Mouse (Mus musculus) midbrain, embryonic 11.5 days (tissue): ENCODE measurements around the gene Ergic2. TPM values are rescaled to one million over a fixed set of nuclear protein-coding genes. Genes with fewer than 3 reads are reported as not detected.
"Not testable (repeated sequence)": the region's sequence is repeated elsewhere in the genome, so short reads cannot be mapped to it uniquely, and the experiment has no call there.

ENCODE experiments used
- ATAC-seq: fragments of 200-750 bp; cut with Nextera tagmentation; 2 replicates; pipeline ENCODE4 v1.8.0; 2017; ENCODE audit warnings: moderate TSS enrichment, moderate library complexity; ENCODE audit not compliant: low FRiP score
- DNase-seq: peaks from one replicate; pipeline ENCODE4 v3.0.0; 2015; ENCODE audit warnings: low spot score; ENCODE audit errors: missing footprints
- H3K27ac ChIP-seq: fragments of 300-500 bp; sonication (generic); 2 replicates; pipeline ENCODE4 v1.5.1; 2014; ENCODE audit warnings: low read depth, low read length
- H3K27me3 ChIP-seq: fragments of 300-500 bp; sonication (generic); 2 replicates; pipeline ENCODE4 v1.6.1; 2014; ENCODE audit warnings: mild to moderate bottlenecking, low read length, moderate library complexity, mixed read lengths; ENCODE audit not compliant: control insufficient read depth, insufficient read depth
- H3K36me3 ChIP-seq: fragments of 300-500 bp; sonication (generic); 2 replicates; pipeline ENCODE4 v1.6.1; 2014; ENCODE audit warnings: mild to moderate bottlenecking, low read length, moderate library complexity, mixed read lengths; ENCODE audit not compliant: control insufficient read depth, insufficient read depth
- H3K4me1 ChIP-seq: fragments of 300-500 bp; sonication (generic); 2 replicates; pipeline ENCODE4 v1.6.1; 2014; ENCODE audit warnings: low read length; ENCODE audit not compliant: control insufficient read depth, insufficient read depth
- H3K4me2 ChIP-seq: fragments of 300-500 bp; sonication (generic); 2 replicates; pipeline ENCODE4 v1.6.1; 2014; ENCODE audit warnings: mild to moderate bottlenecking, moderate library complexity
- H3K4me3 ChIP-seq: fragments of 300-500 bp; sonication (generic); 2 replicates; pipeline ENCODE4 v1.5.1; 2014; ENCODE audit warnings: low read depth, low read length
- H3K9ac ChIP-seq: fragments of 300-500 bp; sonication (generic); 2 replicates; pipeline ENCODE4 v1.6.1; 2014; ENCODE audit warnings: low read length
- H3K9me3 ChIP-seq: fragments of 300-500 bp; sonication (generic); 2 replicates; pipeline ENCODE4 v1.6.1; 2016; ENCODE audit warnings: low read length; ENCODE audit not compliant: control insufficient read depth
- WGBS: fragments of 180-500 bp; shearing (Covaris S2); extraction: QIAGEN DNeasy Blood & Tissue Kit; methylation state at CpG from one replicate; pipeline ENCODE4 v1.1.7; 2014; 5-methylcytosine and 5-hydroxymethylcytosine counted together
- polyA plus RNA-seq: library from polyadenylated mRNA; unstranded; fragments of >200 nt; fragmentation: Nextera tagmentation; extraction: Ambion mirVana; gene quantifications from 2 replicates; pipeline ENCODE4 v1.2.1, GENCODE M21; 2014

The Ergic2 gene
- polyA plus RNA-seq, 1 experiment from 2014 or later: 209 TPM

DNA sequence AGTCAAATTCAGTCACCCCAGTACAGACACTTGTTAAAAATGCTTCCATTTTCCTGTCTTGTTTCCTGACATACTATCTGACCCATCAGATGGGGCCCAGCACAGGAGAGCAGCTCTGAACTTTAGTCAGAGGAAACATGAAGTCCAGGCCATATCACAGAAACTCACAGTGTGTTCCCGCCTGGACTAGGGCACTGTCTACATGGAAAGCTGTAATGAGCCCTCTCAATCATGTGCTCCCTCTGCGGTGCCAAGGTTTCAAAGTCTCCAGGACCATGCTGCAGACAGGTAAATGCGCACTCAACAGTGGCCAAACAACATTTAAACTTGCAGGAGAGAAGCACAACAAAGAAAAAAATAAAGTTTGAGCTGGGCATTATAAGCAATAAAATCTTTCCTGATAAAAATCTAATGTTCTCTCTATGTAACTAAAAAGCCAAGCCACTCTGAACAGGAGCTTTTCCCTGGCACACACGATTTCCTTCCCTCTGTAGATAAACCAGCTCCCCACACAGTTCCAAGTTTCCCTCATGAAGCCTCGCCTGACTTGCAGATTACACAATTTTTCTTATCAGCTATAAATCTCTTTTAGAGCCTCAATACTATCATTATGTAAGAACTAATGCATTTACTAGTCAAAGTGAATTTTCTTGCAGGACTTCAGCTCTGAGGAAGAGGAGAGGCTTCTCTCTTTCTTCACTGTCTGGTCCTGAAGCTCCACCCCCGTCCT is 18.0 kb downstream of the Ergic2 start:
- H3K27ac ChIP-seq: no peak overlapping the region
- no peak for DNase-seq
- no peak overlapping the region for H3K4me2 ChIP-seq
- H3K36me3 ChIP-seq: 0 out of 2 replicates have a peak, but pooled peaks cover 6% of the 10 kb centered on the region
- H3K27me3 ChIP-seq: no peaks in the 10 kb centered on the region
- WGBS: 93% methylated on average over 6 of the region's 6 CpGs
- no peak overlapping the region for H3K4me3 ChIP-seq
- H3K9me3 ChIP-seq: no peaks in the 10 kb centered on the region
- no peak for ATAC-seq
- H3K9ac ChIP-seq: no peak overlapping the region
- no peaks in the 10 kb centered on the region for H3K4me1 ChIP-seq

DNA sequence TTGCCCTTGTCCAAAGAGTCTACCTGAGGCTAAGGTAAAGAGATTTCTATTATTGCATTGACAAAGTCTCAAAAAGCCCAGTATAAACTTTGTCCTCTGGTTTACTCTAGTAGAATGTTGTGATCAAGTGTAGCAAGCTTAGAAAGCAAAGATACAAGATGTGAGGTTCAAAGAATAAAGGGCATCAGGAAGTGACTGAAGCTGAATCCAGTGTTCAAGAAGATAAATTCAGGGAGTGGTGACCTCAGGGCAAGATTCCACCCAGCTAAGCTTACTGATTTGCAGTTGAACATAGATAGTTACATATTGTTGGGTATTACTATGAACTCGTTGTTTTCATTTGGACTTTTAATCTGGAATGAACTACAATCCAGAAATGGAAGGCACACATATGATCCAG is 26.5 kb downstream of the Ergic2 start:
- Histone ChIP-seq H3K9ac (no peak overlapping the region), H3K27ac (no peak overlapping the region), H3K9me3 (no peaks in the 10 kb centered on the region), H3K4me3 (no peak overlapping the region), H3K4me1 (no peaks in the 10 kb centered on the region), H3K4me2 (no peak overlapping the region), H3K27me3 (no peaks in the 10 kb centered on the region), H3K36me3 (peaks cover 6% of the 10 kb centered on the region)
- DNase-seq: no peak
- ATAC-seq: no peak
- 89% methylated on average over 1 of the region's 1 CpGs for WGBS

GRCm38 (mm10) chr6:148172904-148173303 is 39.3 kb downstream of the Ergic2 start:
- H3K27me3 ChIP-seq: no peaks in the 10 kb centered on the region
- no peak for ATAC-seq
- no peak for DNase-seq
- H3K27ac ChIP-seq: no peak overlapping the region
- no peaks in the 10 kb centered on the region for H3K36me3 ChIP-seq
- no peak overlapping the region for H3K9ac ChIP-seq
- 94% methylated on average over 3 of the region's 3 CpGs for WGBS
- no peaks in the 10 kb centered on the region for H3K9me3 ChIP-seq
- no peak overlapping the region for H3K4me3 ChIP-seq
- no peaks in the 10 kb centered on the region for H3K4me1 ChIP-seq
- no peak overlapping the region for H3K4me2 ChIP-seq

DNA sequence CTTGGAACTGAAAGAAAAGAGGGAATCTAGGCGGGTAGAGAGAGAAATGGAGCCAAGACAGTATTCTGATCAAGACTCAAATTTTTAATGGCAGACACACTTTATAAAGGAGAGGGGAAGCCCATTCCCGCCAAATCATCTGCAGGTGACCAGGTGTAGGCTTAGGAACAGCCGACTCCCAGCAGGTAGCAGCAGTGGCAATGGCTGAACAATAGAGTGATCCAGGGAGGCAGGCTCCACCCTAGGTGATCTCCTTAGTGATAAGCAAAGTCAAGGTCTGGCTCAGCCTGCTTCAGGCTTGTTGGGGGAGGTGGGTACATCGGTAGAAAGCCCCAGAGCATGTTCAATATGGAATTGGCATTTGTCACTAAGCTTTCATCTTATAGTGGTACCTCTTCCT is 59.9 kb downstream of the Ergic2 start:
- not testable (repeated sequence) for DNase-seq, H3K9ac ChIP-seq, H3K4me1 ChIP-seq, H3K9me3 ChIP-seq, H3K27me3 ChIP-seq, H3K36me3 ChIP-seq, H3K4me3 ChIP-seq, H3K27ac ChIP-seq, ATAC-seq, H3K4me2 ChIP-seq
- WGBS: 59% methylated on average over 4 of the region's 4 CpGs

DNA sequence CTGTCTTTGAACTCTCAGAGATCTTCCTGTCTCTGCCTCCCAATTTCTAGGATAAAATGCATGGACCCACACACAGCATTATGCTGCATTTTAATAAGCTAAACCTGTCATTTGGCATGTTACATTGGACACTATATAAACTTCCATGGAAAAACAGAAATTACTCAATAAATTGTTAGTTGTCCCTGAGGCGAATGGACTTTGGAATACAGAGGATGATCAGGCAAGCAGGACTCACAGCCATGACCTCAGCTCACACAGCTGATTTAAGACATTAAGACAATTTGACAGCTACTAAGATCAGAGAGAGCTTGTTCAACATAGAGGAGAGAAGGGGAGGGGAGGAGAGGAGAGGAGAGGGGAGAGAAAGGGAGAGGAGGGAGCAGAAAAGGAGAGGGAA is 69.8 kb downstream of the Ergic2 start:
- Histone ChIP-seq H3K27me3 (no peaks in the 10 kb centered on the region), H3K9me3 (no peaks in the 10 kb centered on the region), H3K4me3 (no peak overlapping the region), H3K4me2 (no peak overlapping the region), H3K36me3 (no peaks in the 10 kb centered on the region), H3K9ac (no peak overlapping the region), H3K27ac (no peak overlapping the region), H3K4me1 (no peaks in the 10 kb centered on the region)
- DNase-seq (no peak), ATAC-seq (no peak)
- WGBS: 95% methylated on average over 1 of the region's 1 CpGs

DNA sequence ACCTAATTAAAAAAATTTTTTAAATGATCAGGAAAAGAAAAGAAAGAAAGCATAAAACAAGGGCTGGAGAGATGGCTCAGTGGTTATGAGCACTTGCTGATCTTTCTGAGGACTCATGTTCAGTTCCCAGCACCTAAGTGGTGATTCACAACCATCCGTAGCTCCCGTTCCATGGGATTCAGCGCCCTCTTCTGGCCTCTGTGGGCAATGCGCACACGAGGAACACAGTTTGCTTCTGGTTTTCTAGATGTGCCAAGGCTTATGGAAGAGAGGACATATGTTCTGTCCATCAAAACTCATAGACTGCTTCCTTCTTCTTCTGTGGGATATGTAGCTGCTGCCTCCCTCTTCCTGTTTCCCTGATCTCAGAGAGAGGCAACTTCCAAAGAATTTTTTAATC is 70.3 kb downstream of the Ergic2 start:
- Histone ChIP-seq H3K9me3 (no peaks in the 10 kb centered on the region), H3K36me3 (no peaks in the 10 kb centered on the region), H3K4me2 (no peak overlapping the region), H3K9ac (no peak overlapping the region), H3K4me1 (no peaks in the 10 kb centered on the region), H3K27me3 (no peaks in the 10 kb centered on the region), H3K4me3 (no peak overlapping the region), H3K27ac (no peak overlapping the region)
- DNase-seq (no peak), ATAC-seq (no peak)
- WGBS: 84% methylated on average over 5 of the region's 5 CpGs

DNA sequence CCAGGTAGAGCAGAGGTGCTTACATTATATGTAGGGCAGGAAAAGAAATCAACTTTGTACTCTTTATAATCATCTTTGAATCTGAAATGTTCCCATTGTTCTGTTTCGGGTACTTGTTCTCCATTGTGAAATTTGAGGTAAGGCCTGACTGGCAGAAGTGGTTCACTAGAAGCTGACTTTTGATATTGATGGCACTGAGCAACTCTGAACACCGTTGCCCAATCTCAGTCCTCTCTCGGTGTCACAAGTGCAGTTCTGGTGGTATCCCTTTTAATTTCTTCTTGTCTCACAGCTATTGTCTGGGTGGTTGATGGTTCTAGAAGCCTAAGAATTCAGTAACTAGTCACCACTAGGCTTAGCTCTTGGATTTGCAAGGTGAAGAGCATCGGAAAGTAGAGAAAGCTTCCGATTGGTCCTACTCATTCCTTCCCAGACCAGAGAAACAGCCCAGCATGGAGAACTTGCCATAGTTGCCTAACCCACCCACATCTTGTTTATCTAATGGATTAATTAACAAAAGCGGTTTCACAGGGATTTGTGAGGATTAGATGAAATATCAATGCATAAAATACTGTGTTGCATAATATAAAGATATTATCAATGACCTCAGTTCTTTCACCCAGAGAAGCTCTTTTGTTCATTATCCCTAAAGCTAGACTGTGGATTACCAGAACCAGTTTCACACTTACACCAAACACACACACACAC is 72.7 kb downstream of the Ergic2 start:
- H3K9me3 ChIP-seq: no peaks in the 10 kb centered on the region
- H3K9ac ChIP-seq: no peak overlapping the region
- H3K36me3 ChIP-seq: no peaks in the 10 kb centered on the region
- no peak overlapping the region for H3K4me3 ChIP-seq
- ATAC-seq (no peak), DNase-seq (no peak)
- H3K27ac ChIP-seq: no peak overlapping the region
- no peaks in the 10 kb centered on the region for H3K4me1 ChIP-seq
- H3K4me2 ChIP-seq: no peak overlapping the region
- H3K27me3 ChIP-seq: no peaks in the 10 kb centered on the region
- WGBS: 84% methylated on average over 6 of the region's 6 CpGs

DNA sequence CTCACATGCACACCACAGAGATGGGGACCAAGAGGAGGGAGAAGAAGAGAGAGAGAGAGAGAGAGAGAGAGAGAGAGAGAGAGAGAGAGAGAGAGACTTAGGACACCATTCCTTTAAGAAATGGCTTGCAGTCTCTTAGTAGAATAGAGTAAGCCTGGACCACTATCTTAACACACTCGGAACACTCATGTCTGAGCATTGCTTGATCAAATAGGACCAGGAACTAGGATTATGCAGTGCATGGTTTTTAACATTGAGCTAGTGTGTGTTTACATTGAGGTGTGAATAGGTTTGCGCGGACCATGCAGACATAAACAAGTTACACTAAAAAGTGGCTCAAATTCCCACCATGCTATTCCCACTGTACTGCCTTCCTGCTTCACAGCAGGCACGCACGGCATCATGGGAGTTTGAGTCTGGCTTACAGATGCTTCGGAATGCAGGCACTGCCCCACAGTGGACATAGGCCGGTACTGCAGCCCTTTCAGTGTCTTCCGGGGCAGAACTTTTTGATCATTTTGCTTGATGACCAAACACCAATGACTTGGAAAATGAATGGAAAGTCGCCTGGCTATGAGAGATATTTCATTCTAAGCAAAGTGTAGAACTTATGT is 76.3 kb downstream of the Ergic2 start:
- H3K4me3 ChIP-seq: no peak overlapping the region
- no peaks in the 10 kb centered on the region for H3K9me3 ChIP-seq
- 32% methylated on average over 9 of the region's 9 CpGs for WGBS
- DNase-seq: peak; percentile 96
- H3K4me1 ChIP-seq: 0 out of 2 replicates have a peak, but pooled peaks cover 5% of the 10 kb centered on the region
- no peak overlapping the region for H3K9ac ChIP-seq
- H3K36me3 ChIP-seq: no peaks in the 10 kb centered on the region
- H3K27ac ChIP-seq: no peak overlapping the region
- peak; percentile 83 for ATAC-seq
- H3K4me2 ChIP-seq: no peak overlapping the region
- H3K27me3 ChIP-seq: no peaks in the 10 kb centered on the region

DNA sequence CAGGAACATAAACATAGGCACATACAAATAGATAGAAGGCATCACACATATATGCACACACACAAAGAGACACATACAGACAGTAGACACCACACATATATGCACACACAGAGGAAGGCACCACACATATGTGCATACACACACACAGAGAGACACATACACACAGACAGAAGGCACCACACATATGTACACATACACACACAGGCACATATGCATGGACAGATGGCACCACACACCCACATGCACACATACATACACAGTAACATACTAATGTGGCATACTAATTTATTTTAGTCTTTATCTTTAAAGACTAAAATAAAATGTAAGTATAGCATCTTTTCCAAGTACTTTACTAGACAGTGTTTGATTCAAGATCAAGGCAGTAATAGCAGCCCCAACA is 78.6 kb downstream of the Ergic2 start:
- Histone ChIP-seq H3K27me3 (no peaks in the 10 kb centered on the region), H3K4me1 (0 out of 2 replicates have a peak, but pooled peaks cover 5% of the 10 kb centered on the region), H3K9me3 (no peaks in the 10 kb centered on the region), H3K27ac (no peak overlapping the region), H3K9ac (no peak overlapping the region), H3K36me3 (no peaks in the 10 kb centered on the region), H3K4me3 (no peak overlapping the region), H3K4me2 (no peak overlapping the region)
- ATAC-seq (no peak), DNase-seq (no peak)
